Mouse (Mus musculus) right cerebral cortex, adult 18-20 months (tissue): ENCODE results near the gene Amy2a2.
"Not testable (repeated sequence)": the region's sequence is repeated elsewhere in the genome, so short reads cannot be mapped to it uniquely, and the experiment has no call there.

Experiments used
- DNase-seq: peaks from one replicate; pipeline ENCODE4 v3.0.0; 2022; ENCODE audit warnings: mixed read lengths

Gene Amy2a2

DNA sequence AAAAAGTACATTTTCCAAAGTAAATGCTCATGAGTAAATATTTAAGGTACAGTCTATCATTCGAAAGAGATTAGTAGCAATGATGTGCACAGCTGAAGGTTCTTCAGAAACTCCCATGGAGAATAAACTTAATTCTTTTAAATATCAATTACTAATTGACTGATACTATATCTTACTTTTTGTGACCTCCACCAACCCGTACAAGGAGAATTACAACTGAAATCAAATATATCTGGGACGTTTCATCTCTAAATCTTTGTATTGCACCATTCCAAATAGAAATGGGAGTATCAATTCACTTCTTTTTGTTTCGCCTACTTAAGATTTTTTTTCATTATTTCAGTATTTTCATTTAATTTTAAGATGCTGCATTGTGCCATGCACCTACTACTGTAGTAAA lies at the start of gene Amy2a2:
Gene Amy2a2, minus strand, starts transcription at position 101 of the 400 bp plus-strand sequence.
- not testable (repeated sequence) for DNase-seq

DNA sequence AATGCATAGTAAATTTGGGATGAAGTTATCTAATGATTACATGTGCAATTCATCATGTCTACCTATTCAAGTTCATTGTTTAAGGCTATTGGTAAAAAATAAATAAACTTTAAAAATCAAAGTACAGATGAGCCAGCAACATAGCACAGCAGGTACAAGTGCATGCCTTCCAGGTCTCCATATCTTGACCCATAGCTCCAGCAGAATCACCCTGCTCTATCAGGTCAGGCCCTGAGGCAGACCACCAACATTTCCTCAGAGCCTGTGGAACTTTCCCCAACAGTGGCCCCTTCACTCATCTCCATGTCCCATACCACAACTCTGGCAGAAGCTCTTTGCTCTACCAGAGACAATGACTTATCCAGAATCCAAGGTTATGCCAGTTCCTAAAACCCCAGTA lies 11.0 kb downstream of the Amy2a2 start:
- DNase-seq = not testable (repeated sequence)

DNA sequence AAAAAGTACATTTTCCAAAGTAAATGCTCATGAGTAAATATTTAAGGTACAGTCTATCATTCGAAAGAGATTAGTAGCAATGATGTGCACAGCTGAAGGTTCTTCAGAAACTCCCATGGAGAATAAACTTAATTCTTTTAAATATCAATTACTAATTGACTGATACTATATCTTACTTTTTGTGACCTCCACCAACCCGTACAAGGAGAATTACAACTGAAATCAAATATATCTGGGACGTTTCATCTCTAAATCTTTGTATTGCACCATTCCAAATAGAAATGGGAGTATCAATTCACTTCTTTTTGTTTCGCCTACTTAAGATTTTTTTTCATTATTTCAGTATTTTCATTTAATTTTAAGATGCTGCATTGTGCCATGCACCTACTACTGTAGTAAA lies 32.5 kb downstream of the Amy2a2 start, which contains the start of gene Amy2a3:
Gene Amy2a3, minus strand, starts transcription at position 101 of the 400 bp plus-strand sequence.
- not testable (repeated sequence) for DNase-seq

GRCm38 (mm10) chr3:113312937-113313336 lies 43.5 kb downstream of the Amy2a2 start:
- DNase-seq = not testable (repeated sequence)
